ENCODE assay signal across 7 mouse cellular contexts in genomic region chr1:72254545-72255061, GRCm38 (mm10). TPM values are rescaled to one million over a fixed set of nuclear protein-coding genes. Genes with fewer than 3 reads are reported as not detected.
A peak's percentile ranks its signal among the peaks of the same experiment; 100 is the strongest.
DNase-seq lines count a peak whose midpoint lies in the region; ATAC-seq lines count a peak whose summit lies in the region.

No protein-coding gene starts in this region.

- H3K27me3 ChIP-seq in limb, embryonic 10.5 days (ENCODE audit: low read depth, poor library complexity, severe bottlenecking), result no peaks in the 10 kb centered on the region
- no peaks in the 10 kb centered on the region for H3K27me3 ChIP-seq in midbrain, embryonic 13.5 days

- peak; percentile 84 for DNase-seq in adrenal gland, adult 8-10 months
- peak; percentile 95 for DNase-seq in embryo, embryonic 9.5 days (ENCODE audit: extremely low spot score)
- peak; percentile 83 for DNase-seq in kidney, adult 11 months
- DNase-seq in limb, embryonic 10.5 days (ENCODE audit: low spot score), result peak; percentile 93
- peak; percentile 77 for DNase-seq in spleen, adult 12 weeks (ENCODE audit: low spot score)

- H3K4me3 ChIP-seq in limb, embryonic 10.5 days, result peak overlapping the region; percentile 54
- H3K4me3 ChIP-seq in midbrain, embryonic 13.5 days (replicated peaks), result peak overlapping the region; percentile 45

- peak overlapping the region; percentile 61 for H3K4me2 ChIP-seq in midbrain, embryonic 13.5 days (replicated peaks)

- peak; percentile 73 for ATAC-seq in granulocyte monocyte progenitor cell, adult 5-6 weeks (replicated peaks; ENCODE audit: poor library complexity, severe bottlenecking)
- peak; percentile 93 for ATAC-seq in midbrain, embryonic 13.5 days

- WGBS in limb, embryonic 10.5 days, result 1% methylated on average over 35 of the region's 35 CpGs
- 1% methylated on average over 35 of the region's 35 CpGs for WGBS in midbrain, embryonic 13.5 days

- peak overlapping the region; percentile 65 for H3K9ac ChIP-seq in midbrain, embryonic 13.5 days (replicated peaks)

- peaks cover 24% of the 10 kb centered on the region for H3K4me1 ChIP-seq in limb, embryonic 10.5 days
- H3K4me1 ChIP-seq in midbrain, embryonic 13.5 days (replicated peaks), result peaks cover 27% of the 10 kb centered on the region

- H3K9me3 ChIP-seq in limb, embryonic 10.5 days (replicated peaks), result no peaks in the 10 kb centered on the region
- no peaks in the 10 kb centered on the region for H3K9me3 ChIP-seq in midbrain, embryonic 13.5 days

- H3K27ac ChIP-seq in limb, embryonic 10.5 days, result peak overlapping the region; percentile 92
- peak overlapping the region; percentile 89 for H3K27ac ChIP-seq in midbrain, embryonic 13.5 days

- H3K36me3 ChIP-seq in limb, embryonic 10.5 days, result no peaks in the 10 kb centered on the region; the same call in 1 of the 2 replicates
- H3K36me3 ChIP-seq in midbrain, embryonic 13.5 days, result no peaks in the 10 kb centered on the region

RNA-seq across cellular contexts. Expression of gene Pecr, which starts 29.5 kb away (rescaled TPM):
- 10 to 100 TPM; 27.1 to 35.2 (median 27.7) TPM for total RNA-seq in adrenal gland, adult 8-10 months (2022)
- total RNA-seq in granulocyte monocyte progenitor cell, adult 5-6 weeks (2014; fragmentation: Nextera tagmentation), result 13.6 and 14.8 TPM in 2 replicates
- total RNA-seq in granulocyte monocyte progenitor cell, adult 5-6 weeks (2017), result 9.5 and 10.1 TPM in 2 replicates
- polyA plus RNA-seq in limb, embryonic 10.5 days (2016; fragmentation: Nextera tagmentation; extraction: Ambion mirVana), result 30.7 and 31.9 TPM in 2 replicates
- 8.7 and 10.2 TPM in 2 replicates for polyA plus RNA-seq in midbrain, embryonic 13.5 days (2015; fragmentation: Nextera tagmentation; extraction: Ambion mirVana)

RNA-seq across cellular contexts. Expression of gene Tmem169, which starts 29.6 kb away (rescaled TPM):
- under 1 TPM; 0.32 to 0.86 (median 0.66) TPM for total RNA-seq in adrenal gland, adult 8-10 months (2022)
- total RNA-seq in granulocyte monocyte progenitor cell, adult 5-6 weeks (2014; fragmentation: Nextera tagmentation), result not detected in 2 replicates
- total RNA-seq in granulocyte monocyte progenitor cell, adult 5-6 weeks (2017), result 0.22 TPM in 1 of 2 replicates, not detected in the other
- 2.0 and 4.7 TPM in 2 replicates for polyA plus RNA-seq in limb, embryonic 10.5 days (2016; fragmentation: Nextera tagmentation; extraction: Ambion mirVana)
- polyA plus RNA-seq in midbrain, embryonic 13.5 days (2015; fragmentation: Nextera tagmentation; extraction: Ambion mirVana), result 36.1 and 39.7 TPM in 2 replicates

RNA-seq across cellular contexts. Expression of gene Mreg, which starts 42.5 kb away (rescaled TPM):
- total RNA-seq in adrenal gland, adult 8-10 months (2022), result 1 to 10 TPM; 1.1 to 1.9 (median 1.1) TPM
- 1.1 and 1.5 TPM in 2 replicates for total RNA-seq in granulocyte monocyte progenitor cell, adult 5-6 weeks (2014; fragmentation: Nextera tagmentation)
- total RNA-seq in granulocyte monocyte progenitor cell, adult 5-6 weeks (2017), result 0.73 and 0.93 TPM in 2 replicates
- polyA plus RNA-seq in limb, embryonic 10.5 days (2016; fragmentation: Nextera tagmentation; extraction: Ambion mirVana), result 3.1 and 4.4 TPM in 2 replicates
- polyA plus RNA-seq in midbrain, embryonic 13.5 days (2015; fragmentation: Nextera tagmentation; extraction: Ambion mirVana), result 1.4 and 1.8 TPM in 2 replicates

RNA-seq across cellular contexts. Expression of gene Xrcc5, which starts 52.6 kb away (rescaled TPM):
- 10 to 100 TPM; 11.8 to 18.9 (median 14.1) TPM for total RNA-seq in adrenal gland, adult 8-10 months (2022)
- 1.8 TPM in 2 replicates for total RNA-seq in granulocyte monocyte progenitor cell, adult 5-6 weeks (2014; fragmentation: Nextera tagmentation)
- total RNA-seq in granulocyte monocyte progenitor cell, adult 5-6 weeks (2017), result 6.5 and 8.1 TPM in 2 replicates
- 52.9 and 69.5 TPM in 2 replicates for polyA plus RNA-seq in limb, embryonic 10.5 days (2016; fragmentation: Nextera tagmentation; extraction: Ambion mirVana)
- polyA plus RNA-seq in midbrain, embryonic 13.5 days (2015; fragmentation: Nextera tagmentation; extraction: Ambion mirVana), result 28.7 and 29.1 TPM in 2 replicates

Comparison
In these comparisons a context has a peak if more than half of its experiments do, and no peak if none do; other contexts are left out.
1. Peak in every context shown above with its lines: DNase-seq, ATAC-seq, H3K4me3 ChIP-seq and H3K27ac ChIP-seq.